Mouse (Mus musculus) liver, embryonic 16.5 days (tissue): Measurements from ENCODE around the gene Ppp5c. TPM values are rescaled to one million over a fixed set of nuclear protein-coding genes. Genes with fewer than 3 reads are reported as not detected.

Experiments used
- ATAC-seq: fragments of 200-750 bp; cut with Nextera tagmentation; 2 replicates; pipeline ENCODE4 v1.8.0; 2017; ENCODE audit warnings: low read depth, mild to moderate bottlenecking, moderate number of reproducible peaks, moderate library complexity
- H3K27ac ChIP-seq: fragments of 300-500 bp; sonication (generic); 2 replicates; pipeline ENCODE4 v1.5.1; 2014; ENCODE audit warnings: mild to moderate bottlenecking, low read length
- H3K27me3 ChIP-seq: fragments of 300-500 bp; sonication (generic); 2 replicates; pipeline ENCODE4 v1.6.1; 2014; ENCODE audit warnings: low read depth, low read length, mixed read lengths; ENCODE audit not compliant: control insufficient read depth, insufficient read depth
- H3K36me3 ChIP-seq: fragments of 300-500 bp; sonication (generic); 2 replicates; pipeline ENCODE4 v1.6.1; 2014; ENCODE audit warnings: mild to moderate bottlenecking; ENCODE audit not compliant: control insufficient read depth, insufficient read depth
- H3K4me1 ChIP-seq: fragments of 300-500 bp; sonication (generic); 2 replicates; pipeline ENCODE4 v1.6.1; 2014; ENCODE audit warnings: low read depth, low read length, mixed read lengths; ENCODE audit not compliant: control insufficient read depth
- H3K4me2 ChIP-seq: fragments of 300-500 bp; sonication (generic); 2 replicates; pipeline ENCODE4 v1.6.1; 2014; ENCODE audit warnings: low read depth, low read length, mixed read lengths
- H3K4me3 ChIP-seq: fragments of 300-500 bp; sonication (generic); 2 replicates; pipeline ENCODE4 v1.5.1; 2014; ENCODE audit warnings: low read depth, mild to moderate bottlenecking, low read length
- H3K9ac ChIP-seq: fragments of 300-500 bp; sonication (generic); 2 replicates; pipeline ENCODE4 v1.6.1; 2014; ENCODE audit warnings: low read depth, low read length
- H3K9me3 ChIP-seq: fragments of 300-500 bp; sonication (generic); replicated peaks from 2 replicates; pipeline ENCODE4 v1.6.1; 2016; ENCODE audit warnings: low read length; ENCODE audit not compliant: control insufficient read depth
- WGBS: fragments of 180-500 bp; shearing (Covaris S2); extraction: QIAGEN DNeasy Blood & Tissue Kit; methylation state at CpG from one replicate; pipeline ENCODE4 v1.1.7; 2014; ENCODE audit not compliant: insufficient replicate concordance; 5-methylcytosine and 5-hydroxymethylcytosine counted together
- polyA plus RNA-seq: library from polyadenylated mRNA; unstranded; fragments of >200 nt; fragmentation: Nextera tagmentation; extraction: Ambion mirVana; gene quantifications from 2 replicates; pipeline ENCODE4 v1.2.1, GENCODE M21; 2015

The Ppp5c gene
- polyA plus RNA-seq, 1 experiment from 2014 or later, result 38.0 TPM

DNA sequence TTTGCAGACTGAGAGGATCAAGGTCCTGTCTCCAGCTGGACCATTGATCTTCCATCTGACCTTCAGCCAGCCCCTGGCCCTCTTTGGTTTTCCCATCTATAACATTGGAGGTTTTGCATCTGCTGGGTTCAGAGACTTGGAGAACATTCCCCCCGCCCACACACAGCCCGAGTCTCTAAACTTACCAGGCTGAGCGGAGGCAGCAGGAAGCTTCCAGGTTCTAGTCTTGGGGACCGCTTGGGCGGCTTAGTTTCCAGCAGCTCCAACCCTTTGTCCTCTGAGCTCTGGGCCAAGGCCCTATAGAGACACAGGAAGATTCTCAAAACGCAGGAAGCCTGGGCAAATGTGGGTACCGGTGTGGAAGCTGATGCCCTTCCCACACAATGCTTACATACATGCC lies 11.6 kb upstream of the Ppp5c start:
- Histone ChIP-seq H3K4me3 (no peak overlapping the region), H3K27me3 (no peaks in the 10 kb centered on the region), H3K9ac (no peak overlapping the region), H3K36me3 (peaks cover 85% of the 10 kb centered on the region), H3K4me1 (no peaks in the 10 kb centered on the region), H3K4me2 (no peak overlapping the region), H3K9me3 (no peaks in the 10 kb centered on the region), H3K27ac (no peak overlapping the region)
- 91% methylated on average over 7 of the region's 7 CpGs for WGBS
- ATAC-seq, result no peak

DNA sequence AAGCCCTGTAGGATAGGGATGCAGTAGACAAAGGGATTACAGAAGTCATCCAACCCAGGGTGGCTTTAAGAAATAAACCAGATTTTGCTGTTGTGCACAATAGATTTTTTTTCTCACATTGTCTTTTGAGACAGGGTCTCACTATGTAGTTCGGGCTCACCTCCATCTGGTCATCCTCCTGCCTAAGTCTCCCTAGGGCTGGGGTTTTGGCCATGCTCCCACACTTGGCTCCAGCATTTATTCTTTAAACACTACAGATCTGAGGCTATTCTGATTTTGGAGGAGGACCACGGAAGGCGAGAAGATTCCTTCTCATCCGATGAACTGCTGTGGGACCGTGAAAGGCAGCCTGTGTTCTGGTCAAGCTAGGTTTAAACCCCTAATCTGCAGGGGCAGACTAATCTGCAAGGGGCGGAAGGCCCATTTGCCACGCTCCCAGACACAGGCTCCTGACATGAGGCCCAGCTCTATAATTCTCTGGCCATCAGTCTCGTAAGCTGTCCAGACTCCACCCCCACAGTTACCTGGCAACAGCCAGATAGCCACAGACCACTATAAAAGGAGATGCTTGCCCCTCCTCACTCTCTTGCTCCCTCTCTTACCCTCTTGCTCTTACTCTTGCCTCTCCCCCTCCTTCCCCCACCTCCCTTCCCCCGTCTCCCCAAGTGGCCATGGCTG lies 10.4 kb upstream of the Ppp5c start:
- Histone ChIP-seq H3K9me3 (no peaks in the 10 kb centered on the region), H3K4me3 (no peak overlapping the region), H3K4me2 (no peak overlapping the region), H3K27me3 (no peaks in the 10 kb centered on the region), H3K36me3 (peaks cover 82% of the 10 kb centered on the region), H3K4me1 (no peaks in the 10 kb centered on the region), H3K9ac (no peak overlapping the region), H3K27ac (no peak overlapping the region)
- 85% methylated on average over 9 of the region's 9 CpGs for WGBS
- no peak for ATAC-seq

DNA sequence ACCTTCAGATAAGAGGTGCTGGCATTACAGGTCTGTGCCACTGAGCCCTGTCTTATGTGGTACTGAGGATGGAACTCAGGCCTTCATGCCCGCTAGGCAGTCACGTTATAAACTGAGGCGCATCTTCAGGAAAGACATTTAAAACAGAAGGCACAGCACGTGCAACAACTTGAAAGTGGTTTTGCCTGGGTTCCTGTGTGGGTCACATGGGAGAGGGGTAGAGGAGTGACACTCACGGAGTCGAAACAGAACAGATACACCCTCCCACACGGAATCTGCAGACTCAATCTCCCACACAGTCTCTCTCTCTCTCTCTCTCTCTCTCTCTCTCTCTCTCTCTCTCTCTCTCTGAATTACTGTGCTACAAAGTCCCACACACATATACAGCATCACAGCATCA lies 2.5 kb upstream of the Ppp5c start:
- WGBS, result 69% methylated on average over 7 of the region's 7 CpGs
- H3K36me3 ChIP-seq, result peaks cover 31% of the 10 kb centered on the region

DNA sequence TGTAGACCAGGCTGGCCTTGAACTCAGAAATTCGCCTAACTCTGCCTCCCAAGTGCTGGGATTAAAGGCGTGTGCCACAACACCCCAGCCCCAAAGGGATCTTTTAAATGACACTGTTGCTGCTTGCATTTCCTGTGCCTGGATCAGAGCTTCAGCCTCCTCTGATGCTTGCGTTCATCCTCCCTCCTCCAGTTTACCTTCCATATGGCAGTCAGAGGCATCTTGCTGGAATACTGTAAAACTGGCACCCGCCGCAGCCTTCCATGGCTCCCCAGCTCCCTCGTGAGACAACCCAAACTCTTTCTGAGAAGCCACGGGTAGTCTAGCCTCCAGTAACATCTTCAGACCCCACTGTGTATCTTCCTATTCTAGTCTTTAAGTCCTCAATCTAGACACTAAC lies 1.2 kb upstream of the Ppp5c start:
- 76% methylated on average over 7 of the region's 7 CpGs for WGBS
- H3K36me3 ChIP-seq, result peaks cover 20% of the 10 kb centered on the region

More for the DNA sequence above, 2.5 kb upstream of the Ppp5c start:
- Histone ChIP-seq H3K27me3 (no peaks in the 10 kb centered on the region), H3K4me2 (no peak overlapping the region), H3K9ac (no peak overlapping the region), H3K4me1 (peaks cover 24% of the 10 kb centered on the region), H3K27ac (no peak overlapping the region), H3K4me3 (no peak overlapping the region), H3K9me3 (no peaks in the 10 kb centered on the region)
- no peak for ATAC-seq

DNA sequence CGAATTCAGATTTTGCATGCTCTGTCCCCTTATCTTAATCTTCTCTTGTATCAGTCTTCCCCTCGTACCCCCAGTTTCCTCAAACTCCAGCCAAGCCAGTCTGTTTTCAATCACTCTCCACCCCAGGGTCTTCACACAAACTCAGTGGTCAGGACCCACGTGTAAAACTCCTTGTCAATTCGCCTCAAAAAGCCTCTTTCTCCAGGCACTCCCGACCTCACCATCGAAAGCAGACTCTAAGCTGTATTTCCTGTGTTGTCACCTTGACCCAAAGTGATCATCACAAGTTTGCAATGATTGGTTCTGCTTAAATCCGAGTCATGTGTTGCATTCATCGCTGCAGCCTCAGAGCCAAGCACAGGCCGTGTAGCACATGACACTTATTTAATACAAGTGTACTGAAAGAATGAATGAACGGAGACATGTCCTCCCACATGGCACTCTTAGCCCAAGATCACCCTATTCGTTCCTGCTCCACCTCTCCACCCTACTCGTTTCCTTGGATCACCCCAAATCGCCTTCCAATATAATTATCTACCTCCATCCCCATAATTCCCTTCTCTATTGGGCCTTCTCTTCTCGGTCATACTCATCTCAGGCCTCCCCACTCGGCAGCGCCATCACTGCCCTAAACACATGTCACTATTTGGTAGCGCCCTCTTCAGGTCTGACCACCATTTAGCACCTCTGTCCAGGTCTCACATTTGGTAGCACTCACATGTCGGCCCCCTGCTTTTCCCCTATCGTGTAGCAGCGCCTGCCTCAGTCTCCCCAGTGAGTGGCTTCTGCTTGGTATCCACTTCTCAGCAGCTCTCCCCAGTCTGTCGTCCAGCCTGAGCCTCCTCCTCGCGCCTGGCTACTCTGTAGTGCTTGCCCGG lies 775 bp downstream of the Ppp5c start:
- peak; percentile 57 for ATAC-seq
- Histone ChIP-seq H3K4me3 (peak overlapping the region; percentile 89), H3K27ac (peak overlapping the region; percentile 88), H3K27me3 (no peaks in the 10 kb centered on the region), H3K4me1 (peaks cover 46% of the 10 kb centered on the region), H3K9ac (peak overlapping the region; percentile 92), H3K36me3 (peaks cover 7% of the 10 kb centered on the region), H3K4me2 (peak overlapping the region; percentile 80), H3K9me3 (no peaks in the 10 kb centered on the region)
- WGBS, result 2% methylated on average over 24 of the region's 24 CpGs

More for the DNA sequence above, 1.2 kb upstream of the Ppp5c start:
- ATAC-seq, result no peak
- H3K4me2 ChIP-seq, result no peak overlapping the region
- no peaks in the 10 kb centered on the region for H3K9me3 ChIP-seq
- no peak overlapping the region for H3K9ac ChIP-seq
- peak overlapping the region; percentile 4; the same call in 1 of the 2 replicates for H3K27ac ChIP-seq
- no peaks in the 10 kb centered on the region for H3K27me3 ChIP-seq
- H3K4me1 ChIP-seq, result peaks cover 35% of the 10 kb centered on the region
- no peak overlapping the region for H3K4me3 ChIP-seq

DNA sequence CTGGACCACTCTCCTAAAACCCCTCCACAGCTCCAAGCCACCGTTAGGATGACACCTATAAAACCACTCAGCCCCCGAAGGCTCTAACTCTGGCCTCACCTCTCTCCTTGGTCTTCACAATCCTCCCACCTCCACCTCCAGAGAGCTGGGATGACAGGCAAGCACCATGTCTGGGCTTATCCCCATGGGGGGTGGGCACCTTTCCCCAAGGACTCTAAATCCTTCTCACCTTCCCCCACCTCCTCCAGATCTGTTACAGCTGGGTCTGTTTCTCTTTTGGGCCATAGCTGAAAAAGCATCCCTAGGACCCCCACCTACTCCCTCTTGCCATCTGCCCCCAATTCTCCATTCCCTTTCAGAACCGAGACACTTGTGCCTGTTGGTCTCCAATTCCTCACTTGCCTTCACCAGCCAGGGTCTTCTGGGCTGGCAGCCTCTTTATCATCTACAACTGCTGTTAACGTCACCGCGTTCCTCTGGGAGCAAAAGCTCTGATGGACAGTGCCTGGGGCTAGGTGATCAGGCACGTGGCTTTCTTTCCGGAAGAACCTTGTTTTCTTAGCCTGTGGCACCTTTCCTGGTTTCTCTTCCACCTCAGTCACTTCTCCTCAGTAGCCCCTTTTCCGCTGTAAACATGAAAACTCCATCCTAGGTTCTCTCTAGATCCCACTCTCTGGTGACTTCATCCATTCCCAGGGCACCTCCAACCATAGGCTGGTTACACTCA lies 1.7 kb downstream of the Ppp5c start:
- H3K4me2 ChIP-seq, result peak overlapping the region; percentile 80
- H3K36me3 ChIP-seq, result peaks cover 10% of the 10 kb centered on the region
- H3K4me1 ChIP-seq, result peaks cover 46% of the 10 kb centered on the region
- no peak overlapping the region for H3K27ac ChIP-seq
- H3K9me3 ChIP-seq, result no peaks in the 10 kb centered on the region
- peak overlapping the region; percentile 89 for H3K4me3 ChIP-seq
- WGBS, result 52% methylated on average over 9 of the region's 9 CpGs
- peak overlapping the region; percentile 0; the same call in 1 of the 2 replicates for H3K9ac ChIP-seq
- no peak for ATAC-seq
- no peaks in the 10 kb centered on the region for H3K27me3 ChIP-seq

DNA sequence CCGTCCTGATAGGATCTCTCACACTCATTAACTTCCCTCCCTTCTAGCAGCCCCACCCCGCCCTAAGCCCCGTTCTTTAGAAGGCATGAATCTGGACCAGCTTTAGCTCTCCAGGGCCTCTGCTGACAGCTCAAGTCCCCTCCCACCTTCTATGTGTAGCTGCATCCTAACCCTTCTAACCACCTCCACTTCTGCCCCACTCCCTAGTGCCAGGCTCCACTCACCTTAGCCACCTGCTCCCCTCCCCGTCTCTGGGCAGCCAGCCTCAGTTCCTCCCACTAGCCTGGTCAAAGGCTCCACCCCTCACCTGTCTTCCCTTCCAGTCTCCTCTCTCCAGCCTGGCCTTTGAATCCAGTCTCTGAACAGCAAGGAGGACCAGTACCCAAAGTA lies 2.2 kb downstream of the Ppp5c start:
- Histone ChIP-seq H3K27me3 (no peaks in the 10 kb centered on the region), H3K4me3 (no peak overlapping the region), H3K9ac (peak overlapping the region; percentile 22; the same call in 1 of the 2 replicates), H3K4me2 (peak overlapping the region; percentile 80), H3K36me3 (peaks cover 12% of the 10 kb centered on the region), H3K27ac (peak overlapping the region; percentile 45; the same call in 1 of the 2 replicates), H3K9me3 (no peaks in the 10 kb centered on the region), H3K4me1 (peaks cover 46% of the 10 kb centered on the region)
- ATAC-seq, result no peak
- 22% methylated on average over 4 of the region's 4 CpGs for WGBS

DNA sequence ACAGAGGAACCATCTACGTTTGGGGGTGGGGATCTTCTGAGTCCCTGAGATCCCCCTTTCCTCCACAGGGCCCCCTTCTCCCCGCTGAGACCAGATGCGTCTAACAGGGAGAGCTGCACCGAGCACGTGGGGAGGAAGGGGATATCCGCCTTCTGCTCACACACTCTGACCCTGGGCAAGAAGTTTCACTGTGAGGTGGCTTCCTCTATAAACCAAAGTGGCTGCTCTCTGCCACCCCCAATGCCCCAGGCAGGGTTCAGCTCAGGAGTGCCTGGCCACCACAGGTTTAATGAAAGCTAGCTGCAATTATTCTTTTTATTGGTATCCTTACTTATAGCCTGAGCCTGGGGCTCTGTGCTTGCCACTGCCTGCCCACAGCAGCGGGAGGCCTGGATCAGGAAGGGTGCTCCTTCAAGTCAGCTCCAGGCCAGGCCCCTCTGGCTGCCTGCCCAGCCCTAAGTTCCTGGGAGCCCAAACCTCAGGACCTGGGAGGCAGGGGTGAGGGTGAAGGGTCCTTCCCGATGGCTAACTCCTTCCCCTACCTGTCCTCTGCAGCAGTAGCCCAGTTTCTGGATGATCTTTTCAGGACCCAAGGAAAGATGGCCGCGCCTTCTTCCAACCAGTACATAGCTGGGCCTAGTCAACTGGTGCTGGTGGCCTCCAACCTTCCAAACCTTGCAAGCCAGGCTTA lies 2.8 kb downstream of the Ppp5c start:
- no peak overlapping the region for H3K4me3 ChIP-seq
- H3K27me3 ChIP-seq, result no peaks in the 10 kb centered on the region
- H3K4me2 ChIP-seq, result peak overlapping the region; percentile 15; the same call in 1 of the 2 replicates
- 55% methylated on average over 10 of the region's 10 CpGs for WGBS
- ATAC-seq, result no peak
- H3K36me3 ChIP-seq, result peaks cover 12% of the 10 kb centered on the region
- H3K9ac ChIP-seq, result 0 out of 2 replicates have a peak overlapping the region, but pooled peaks have one; percentile 22
- H3K4me1 ChIP-seq, result peaks cover 46% of the 10 kb centered on the region
- H3K27ac ChIP-seq, result peak overlapping the region; percentile 45
- H3K9me3 ChIP-seq, result no peaks in the 10 kb centered on the region
